13 mouse cellular contexts compared by ENCODE assay signal in the genomic region with DNA sequence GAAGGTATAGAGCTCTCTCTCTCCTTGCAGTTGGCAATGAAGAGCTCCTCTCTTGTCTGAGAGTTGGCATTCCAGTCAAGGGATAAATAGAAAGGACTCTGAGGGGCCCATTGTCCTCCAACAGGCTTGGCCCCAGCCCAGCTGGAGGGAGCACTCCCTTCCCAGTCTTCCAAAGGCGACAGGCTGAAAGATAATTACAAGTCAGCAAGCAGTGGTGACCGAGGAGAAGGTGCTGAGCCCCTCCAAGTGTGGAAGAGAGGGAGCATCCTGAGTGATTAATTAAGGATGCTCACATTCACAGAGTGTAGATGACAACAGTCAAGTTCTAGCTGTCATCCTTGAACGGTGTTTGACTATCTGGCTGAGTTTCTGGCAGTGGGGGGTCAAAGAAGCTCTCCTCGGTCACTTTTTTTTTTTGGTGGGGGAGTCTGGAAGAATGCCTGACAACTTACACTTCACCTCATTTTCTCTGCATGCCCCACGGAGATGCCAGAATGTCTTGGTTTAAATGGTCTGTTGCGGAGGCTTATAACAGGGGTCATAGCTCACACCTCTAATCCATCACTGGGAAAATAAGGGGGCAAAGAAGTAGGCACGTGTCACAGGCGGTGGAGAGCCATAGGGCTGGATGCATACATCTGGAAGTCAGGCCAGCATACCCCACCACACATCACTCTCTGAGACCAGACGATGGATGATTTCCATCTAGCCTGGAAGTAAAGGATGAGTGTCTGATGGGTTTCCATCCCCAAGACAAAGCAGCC.
DNase-seq lines count a peak whose midpoint lies in the region; ATAC-seq and TF ChIP-seq lines count a peak whose summit lies in the region.
"Had no signal": no experiment of that assay in that cellular context is flagged by ENCODE, and none has a peak within 500 bp of the region (broad histone marks: within the 10 kb centered on the region; RNA-seq: fewer than 3 reads in every experiment).

No protein-coding gene starts in this region.

- intact Hi-C loops in heart, postnatal 25 days (cut with DNase I): no loop called here

- H3K4me3 ChIP-seq in lung, postnatal 0 days (ENCODE audit: low read depth, low read length): no peak overlapping the region
- H3K4me3 ChIP-seq in heart, embryonic 10.5 days: no peak overlapping the region
- H3K4me3 ChIP-seq: megakaryocyte, embryonic 14.5 days had no signal

- DNase-seq in heart, adult 11 months: peak; percentile 93
- no peak for DNase-seq in heart, postnatal 25 days (ENCODE audit: low spot score)
- peak; percentile 24 for DNase-seq in lung, postnatal 0 days (ENCODE audit: low spot score)
- no peak for DNase-seq in lung, adult 18-20 months
- DNase-seq in heart, embryonic 10.5 days (ENCODE audit: low spot score): no peak
- DNase-seq in lung, postnatal 14 days: peak; percentile 31
- no peak for DNase-seq in urinary bladder, postnatal 4 days (ENCODE audit: low spot score in 2 of 2)
- DNase-seq in kidney, adult 9 months: no peak
- DNase-seq: cerebellum, adult 8-10 months; kidney, adult 11 months had no signal

- no peaks in the 10 kb centered on the region for H3K36me3 ChIP-seq in lung, postnatal 0 days (ENCODE audit: insufficient read depth, low read length)
- no peaks in the 10 kb centered on the region for H3K36me3 ChIP-seq in heart, embryonic 10.5 days
- H3K36me3 ChIP-seq: G1E had no signal

- no peaks in the 10 kb centered on the region for H3K9me3 ChIP-seq in lung, postnatal 0 days (ENCODE audit: low read length)
- no peaks in the 10 kb centered on the region for H3K9me3 ChIP-seq in heart, embryonic 10.5 days
- H3K9me3 ChIP-seq: G1E had no signal

- WGBS in lung, postnatal 0 days: 43% methylated on average over 9 of the region's 9 CpGs
- 47% methylated on average over 9 of the region's 9 CpGs for WGBS in heart, embryonic 10.5 days

- no peak for TF ChIP-seq EP300 in lung, postnatal 0 days (IDR thresholded peaks at IDR 0.05)

- no peak overlapping the region for H3K27ac ChIP-seq in lung, postnatal 0 days (ENCODE audit: low read length)
- H3K27ac ChIP-seq in heart, embryonic 10.5 days: peak overlapping the region; percentile 69

- no peak overlapping the region for H3K4me2 ChIP-seq in lung, postnatal 0 days (replicated peaks; ENCODE audit: low read depth, low read length)
- H3K4me2 ChIP-seq: liver, embryonic 11.5 days had no signal

- H3K27me3 ChIP-seq in lung, postnatal 0 days (replicated peaks; ENCODE audit: insufficient read depth, low read length): no peaks in the 10 kb centered on the region
- H3K27me3 ChIP-seq in heart, embryonic 10.5 days (ENCODE audit: insufficient read depth, poor library complexity, severe bottlenecking): no peaks in the 10 kb centered on the region

- H3K4me1 ChIP-seq in lung, postnatal 0 days (ENCODE audit: insufficient read depth, low read depth, low read length): peaks cover 6% of the 10 kb centered on the region; the same call in 1 of the 2 replicates
- peaks cover 38% of the 10 kb centered on the region for H3K4me1 ChIP-seq in heart, embryonic 10.5 days

- H3K9ac ChIP-seq in lung, postnatal 0 days (replicated peaks; ENCODE audit: low read depth): no peak overlapping the region

- ATAC-seq in lung, postnatal 0 days: peak; percentile 28; the same call in 1 of the 2 replicates

- no peak for TF ChIP-seq CTCF in lung, postnatal 0 days (IDR thresholded peaks at IDR 0.05)

Comparison
In these comparisons a context has a peak if more than half of its experiments do, and no peak if none do; other contexts are left out.
1. DNase-seq: peak in heart, adult 11 months (single experiment), lung, postnatal 0 days (single experiment) and lung, postnatal 14 days (single experiment); none in heart, postnatal 25 days (single experiment), lung, adult 18-20 months (0 of 2), heart, embryonic 10.5 days (single experiment), urinary bladder, postnatal 4 days (0 of 2) and kidney, adult 9 months (single experiment).